Mouse (Mus musculus) G1E (cell line): ENCODE measurements around the gene Olfr572. TPM values are rescaled to one million over a fixed set of nuclear protein-coding genes. Genes with fewer than 3 reads are reported as not detected.

Experiments
- ATAC-seq: 2 replicates; pipeline ENCODE4 v1.8.0; 2016; ENCODE audit warnings: mild to moderate bottlenecking; ENCODE audit not compliant: insufficient number of reproducible peaks, poor library complexity, low FRiP score, severe bottlenecking; ENCODE audit errors: extremely low read depth
- DNase-seq: peaks from one replicate; pipeline ENCODE4 v3.0.0; 2012; ENCODE audit warnings: low spot score
- H3K27me3 ChIP-seq: 2 replicates; pipeline ENCODE4 v1.6.1; 2012; ENCODE audit warnings: mild to moderate bottlenecking, low read length, inconsistent platforms; ENCODE audit not compliant: insufficient read depth
- H3K36me3 ChIP-seq: replicated peaks from 2 replicates; pipeline ENCODE3; 2012; ENCODE audit warnings: mild to moderate bottlenecking, inconsistent platforms
- H3K4me1 ChIP-seq: 2 replicates; pipeline ENCODE4 v1.6.1; 2012; ENCODE audit warnings: low read depth, low read length, inconsistent platforms, mixed read lengths; ENCODE audit not compliant: insufficient read depth
- H3K4me3 ChIP-seq: 2 replicates; pipeline ENCODE4 v1.5.1; 2012; ENCODE audit warnings: low read depth, mild to moderate bottlenecking, inconsistent platforms, low read length, moderate library complexity, mixed read lengths
- H3K9me3 ChIP-seq: replicated peaks from 2 replicates; pipeline ENCODE4 v1.6.1; 2012; ENCODE audit warnings: inconsistent platforms
- CTCF ChIP-seq: IDR thresholded peaks from 2 replicates; pipeline ENCODE4 v1.5.1; 2012; ENCODE audit warnings: low read depth, low read length, inconsistent platforms, mixed read lengths
- GATA1 ChIP-seq: IDR thresholded peaks from 2 replicates; pipeline ENCODE4 v1.6.1; 2012; ENCODE audit warnings: borderline replicate concordance, low read length, inconsistent platforms, mixed read lengths
- GATA2 ChIP-seq: IDR thresholded peaks from 2 replicates; pipeline ENCODE4 v1.6.1; 2012; ENCODE audit warnings: low read depth, low read length, inconsistent platforms, borderline replicate concordance
- POLR2AphosphoS5 ChIP-seq: IDR thresholded peaks from 2 replicates; pipeline ENCODE4 v1.6.1; 2012; ENCODE audit warnings: low read depth, low read length, inconsistent platforms; ENCODE audit not compliant: insufficient replicate concordance
- TAL1 ChIP-seq: conservative IDR thresholded peaks from 2 replicates; pipeline ENCODE4 v1.6.1; 2012; ENCODE audit warnings: low read depth, low read length, inconsistent platforms, mixed read lengths
- polyA plus RNA-seq: library from polyadenylated mRNA; stranded (reverse); fragments of >175 nt; gene quantifications from 2 replicates; pipeline ENCODE4 v1.2.3, GENCODE M21; 2012
- total RNA-seq, 2 experiments: library from RNA; stranded (forward) in 1 of 2; stranded (reverse) in 1 of 2; fragments of 200-1000 nt in 1 of 2; fragments of >200 nt in 1 of 2; fragmentation: Nextera tagmentation in 1 of 2; gene quantifications; 2 replicates each; pipeline ENCODE4 v1.2.3; 2014 to 2017

Olfr572 gene
- total and polyA plus RNA-seq, 3 experiments = 0.22 TPM; not detected in 2

- TF ChIP-seq GATA1 (no peak), TAL1 (peak; percentile 91), GATA2 (no peak)
- Histone ChIP-seq H3K4me3 (no peak within 1 kb of the TSS), H3K4me1 (peaks cover 11% of the 10 kb centered on the region; the same call in 1 of the 2 replicates), H3K36me3 (no peaks in the 10 kb centered on the region), H3K9me3 (no peaks in the 10 kb centered on the region), H3K27me3 (no peaks in the 10 kb centered on the region)
- no peak for DNase-seq
- peak; percentile 76 for ATAC-seq
Measured at GRCm38 (mm10) chr7:102958593-102958992, 34.4 kb downstream of the Olfr572 start, which contains the start of gene Olfr575. Gene Olfr575 (minus strand): TSS chr7:102958775.

GRCm38 (mm10) chr7:102962360-102962759 is 38.2 kb downstream of the Olfr572 start, which contains the start of gene Olfr576:
Gene Olfr576 (plus strand): TSS chr7:102962660.
- H3K27me3 ChIP-seq = no peaks in the 10 kb centered on the region
- DNase-seq = no peak
- H3K4me3 ChIP-seq = no peak within 1 kb of the TSS
- TF ChIP-seq POLR2AphosphoS5 (no peak), GATA1 (no peak), GATA2 (no peak), TAL1 (no peak), CTCF (no peak)
- peaks cover 9% of the 10 kb centered on the region; the same call in 1 of the 2 replicates for H3K4me1 ChIP-seq
- H3K9me3 ChIP-seq = no peaks in the 10 kb centered on the region
- no peak for ATAC-seq
- no peaks in the 10 kb centered on the region for H3K36me3 ChIP-seq

- Histone ChIP-seq H3K27me3 (no peaks in the 10 kb centered on the region), H3K36me3 (no peaks in the 10 kb centered on the region), H3K9me3 (no peaks in the 10 kb centered on the region), H3K4me3 (no peak overlapping the region), H3K4me1 (no peaks in the 10 kb centered on the region)
- DNase-seq (no peak), ATAC-seq (no peak)
- TF ChIP-seq POLR2AphosphoS5 (no peak), GATA1 (no peak), CTCF (no peak), TAL1 (no peak), GATA2 (no peak)
Measured at GRCm38 (mm10) chr7:102974399-102974798, 50.2 kb downstream of the Olfr572 start.

- H3K9me3 ChIP-seq = no peaks in the 10 kb centered on the region
Measured at GRCm38 (mm10) chr7:102975843-102976242, 51.6 kb downstream of the Olfr572 start, which contains the start of gene Olfr577. Gene Olfr577 (minus strand): TSS chr7:102975943.

More at GRCm38 (mm10) chr7:102975843-102976242, 51.6 kb downstream of the Olfr572 start, which contains the start of gene Olfr577:
- DNase-seq (no peak), ATAC-seq (no peak)
- Histone ChIP-seq H3K27me3 (no peaks in the 10 kb centered on the region), H3K36me3 (no peaks in the 10 kb centered on the region), H3K4me3 (no peak within 1 kb of the TSS), H3K4me1 (no peaks in the 10 kb centered on the region)
- no peak for TF ChIP-seq POLR2AphosphoS5

Other genes with a start within 250 kb of the Olfr572 start
Only the 20 nearest of the 27 such genes appear.
- gene Olfr559, start 196.9 kb upstream of the Olfr572 start, total RNA-seq (2014; fragmentation: Nextera tagmentation) = not detected in 2 replicates
- not detected in 2 replicates for gene Olfr559, start 196.9 kb upstream of the Olfr572 start, total RNA-seq (2017)
- not detected in 2 replicates for gene Olfr559, start 196.9 kb upstream of the Olfr572 start, polyA plus RNA-seq
- not detected in 2 replicates for gene Olfr560, start 165.0 kb upstream of the Olfr572 start, total RNA-seq (2014; fragmentation: Nextera tagmentation)
- gene Olfr560, start 165.0 kb upstream of the Olfr572 start, total RNA-seq (2017) = 0.12 and 0.38 TPM in 2 replicates
- gene Olfr560, start 165.0 kb upstream of the Olfr572 start, polyA plus RNA-seq = not detected in 2 replicates
- not detected in 2 replicates for gene Olfr78, start 164.9 kb upstream of the Olfr572 start, total RNA-seq (2014; fragmentation: Nextera tagmentation)
- gene Olfr78, start 164.9 kb upstream of the Olfr572 start, total RNA-seq (2017) = 0.11 and 0.23 TPM in 2 replicates
- gene Olfr78, start 164.9 kb upstream of the Olfr572 start, polyA plus RNA-seq = not detected in 2 replicates
- gene Olfr561, start 153.2 kb upstream of the Olfr572 start, total RNA-seq (2014; fragmentation: Nextera tagmentation) = not detected in 2 replicates
- 0.22 TPM in 1 of 2 replicates, not detected in the other for gene Olfr561, start 153.2 kb upstream of the Olfr572 start, total RNA-seq (2017)
- gene Olfr561, start 153.2 kb upstream of the Olfr572 start, polyA plus RNA-seq = not detected in 2 replicates
- not detected in 2 replicates for gene Olfr564, start 120.9 kb upstream of the Olfr572 start, total RNA-seq (2014; fragmentation: Nextera tagmentation)
- not detected in 2 replicates for gene Olfr564, start 120.9 kb upstream of the Olfr572 start, total RNA-seq (2017)
- gene Olfr564, start 120.9 kb upstream of the Olfr572 start, polyA plus RNA-seq = not detected in 2 replicates
- not detected in 2 replicates for gene Olfr566, start 65.6 kb upstream of the Olfr572 start, total RNA-seq (2014; fragmentation: Nextera tagmentation)
- 0.06 and 0.16 TPM in 2 replicates for gene Olfr566, start 65.6 kb upstream of the Olfr572 start, total RNA-seq (2017)
- gene Olfr566, start 65.6 kb upstream of the Olfr572 start, polyA plus RNA-seq = not detected in 2 replicates
- not detected in 2 replicates for gene Olfr568, start 47.3 kb upstream of the Olfr572 start, total RNA-seq (2014; fragmentation: Nextera tagmentation)
- not detected in 2 replicates for gene Olfr568, start 47.3 kb upstream of the Olfr572 start, total RNA-seq (2017)
- not detected in 2 replicates for gene Olfr568, start 47.3 kb upstream of the Olfr572 start, polyA plus RNA-seq
- not detected in 2 replicates for gene Olfr569, start 33.5 kb upstream of the Olfr572 start, total RNA-seq (2014; fragmentation: Nextera tagmentation)
- gene Olfr569, start 33.5 kb upstream of the Olfr572 start, total RNA-seq (2017) = 0.06 and 0.16 TPM in 2 replicates
- not detected in 2 replicates for gene Olfr569, start 33.5 kb upstream of the Olfr572 start, polyA plus RNA-seq
- not detected in 2 replicates for gene Olfr570, start 29.8 kb upstream of the Olfr572 start, total RNA-seq (2014; fragmentation: Nextera tagmentation)
- not detected in 2 replicates for gene Olfr570, start 29.8 kb upstream of the Olfr572 start, total RNA-seq (2017)
- not detected in 2 replicates for gene Olfr570, start 29.8 kb upstream of the Olfr572 start, polyA plus RNA-seq
- 0.15 TPM in 1 of 2 replicates, not detected in the other for gene Olfr571, start 6.9 kb upstream of the Olfr572 start, total RNA-seq (2014; fragmentation: Nextera tagmentation)
- 0.11 and 0.12 TPM in 2 replicates for gene Olfr571, start 6.9 kb upstream of the Olfr572 start, total RNA-seq (2017)
- gene Olfr571, start 6.9 kb upstream of the Olfr572 start, polyA plus RNA-seq = not detected in 2 replicates
- gene Olfr573-ps1, start 18.2 kb downstream of the Olfr572 start, total RNA-seq (2014; fragmentation: Nextera tagmentation) = not detected in 2 replicates
- gene Olfr573-ps1, start 18.2 kb downstream of the Olfr572 start, total RNA-seq (2017) = not detected in 2 replicates
- gene Olfr573-ps1, start 18.2 kb downstream of the Olfr572 start, polyA plus RNA-seq = not detected in 2 replicates
- not detected in 2 replicates for gene Olfr574, start 24.1 kb downstream of the Olfr572 start, total RNA-seq (2014; fragmentation: Nextera tagmentation)
- gene Olfr574, start 24.1 kb downstream of the Olfr572 start, total RNA-seq (2017) = 0.17 TPM in 1 of 2 replicates, not detected in the other
- not detected in 2 replicates for gene Olfr574, start 24.1 kb downstream of the Olfr572 start, polyA plus RNA-seq
- not detected in 2 replicates for gene Olfr575, start 34.4 kb downstream of the Olfr572 start, total RNA-seq (2014; fragmentation: Nextera tagmentation)
- 0.11 TPM in 1 of 2 replicates, not detected in the other for gene Olfr575, start 34.4 kb downstream of the Olfr572 start, total RNA-seq (2017)
- gene Olfr575, start 34.4 kb downstream of the Olfr572 start, polyA plus RNA-seq = not detected in 2 replicates
- gene Olfr576, start 38.3 kb downstream of the Olfr572 start, total RNA-seq (2014; fragmentation: Nextera tagmentation) = not detected in 2 replicates
- 0.06 TPM in 1 of 2 replicates, not detected in the other for gene Olfr576, start 38.3 kb downstream of the Olfr572 start, total RNA-seq (2017)
- gene Olfr576, start 38.3 kb downstream of the Olfr572 start, polyA plus RNA-seq = not detected in 2 replicates
- gene Olfr577, start 51.5 kb downstream of the Olfr572 start, total RNA-seq (2014; fragmentation: Nextera tagmentation) = not detected in 2 replicates
- gene Olfr577, start 51.5 kb downstream of the Olfr572 start, total RNA-seq (2017) = 0.05 TPM in 1 of 2 replicates, not detected in the other
- gene Olfr577, start 51.5 kb downstream of the Olfr572 start, polyA plus RNA-seq = not detected in 2 replicates
- not detected in 2 replicates for gene Olfr578, start 64.9 kb downstream of the Olfr572 start, total RNA-seq (2014; fragmentation: Nextera tagmentation)
- gene Olfr578, start 64.9 kb downstream of the Olfr572 start, total RNA-seq (2017) = 0.05 TPM in 1 of 2 replicates, not detected in the other
- not detected in 2 replicates for gene Olfr578, start 64.9 kb downstream of the Olfr572 start, polyA plus RNA-seq
- not detected in 2 replicates for gene Olfr582, start 113.6 kb downstream of the Olfr572 start, total RNA-seq (2014; fragmentation: Nextera tagmentation)
- 0.16 TPM in 1 of 2 replicates, not detected in the other for gene Olfr582, start 113.6 kb downstream of the Olfr572 start, total RNA-seq (2017)
- not detected in 2 replicates for gene Olfr582, start 113.6 kb downstream of the Olfr572 start, polyA plus RNA-seq
- gene Olfr583, start 126.9 kb downstream of the Olfr572 start, total RNA-seq (2014; fragmentation: Nextera tagmentation) = not detected in 2 replicates
- 0.11 and 0.29 TPM in 2 replicates for gene Olfr583, start 126.9 kb downstream of the Olfr572 start, total RNA-seq (2017)
- gene Olfr583, start 126.9 kb downstream of the Olfr572 start, polyA plus RNA-seq = not detected in 2 replicates
- not detected in 2 replicates for gene Olfr584, start 157.5 kb downstream of the Olfr572 start, total RNA-seq (2014; fragmentation: Nextera tagmentation)
- gene Olfr584, start 157.5 kb downstream of the Olfr572 start, total RNA-seq (2017) = 0.06 and 0.16 TPM in 2 replicates
- gene Olfr584, start 157.5 kb downstream of the Olfr572 start, polyA plus RNA-seq = not detected in 2 replicates
- gene Olfr585, start 173.3 kb downstream of the Olfr572 start, total RNA-seq (2014; fragmentation: Nextera tagmentation) = not detected in 2 replicates
- gene Olfr585, start 173.3 kb downstream of the Olfr572 start, total RNA-seq (2017) = not detected in 2 replicates
- gene Olfr585, start 173.3 kb downstream of the Olfr572 start, polyA plus RNA-seq = not detected in 2 replicates